Mouse (Mus musculus) right cerebral cortex, adult 18-20 months (tissue): Measurements from ENCODE around the gene Gdpgp1.

Experiments used
- DNase-seq: peaks from one replicate; pipeline ENCODE4 v3.0.0; 2022; ENCODE audit warnings: mixed read lengths

The Gdpgp1 gene

DNA sequence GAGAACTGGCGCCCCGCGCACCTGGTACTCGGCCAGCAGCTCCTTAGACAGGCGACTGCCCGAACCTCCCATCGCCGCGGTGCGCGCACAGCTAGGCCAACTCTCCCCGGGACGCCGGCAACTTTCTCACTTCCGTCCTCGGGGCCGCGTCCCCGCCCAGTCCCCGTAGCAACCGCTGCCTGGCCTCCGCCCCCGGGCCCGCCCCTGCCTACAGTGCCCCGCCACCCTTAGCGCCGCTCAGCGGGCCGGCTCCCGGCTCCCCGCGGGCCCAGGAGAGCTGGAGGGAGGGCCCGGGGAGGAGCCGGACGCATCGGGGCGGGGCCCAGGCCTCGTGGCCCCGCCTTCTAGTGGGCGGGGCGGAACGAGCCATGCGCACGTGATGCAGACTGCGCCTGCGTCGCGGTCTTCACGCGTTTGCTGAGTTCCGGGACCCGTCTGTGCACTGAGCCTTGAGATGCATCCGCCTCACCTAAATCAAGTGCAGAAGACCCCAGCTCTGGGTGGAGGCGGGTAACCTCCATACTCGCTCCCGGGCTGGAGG, at the start of gene Gdpgp1, which contains the start of gene Cib1:
TSS of gene Gdpgp1 (plus strand) at position 377 of the 541 bp plus-strand sequence.
TSS of gene Cib1 (minus strand) at position 325 of the 541 bp plus-strand sequence.
- DNase-seq, result peak; percentile 96

DNA sequence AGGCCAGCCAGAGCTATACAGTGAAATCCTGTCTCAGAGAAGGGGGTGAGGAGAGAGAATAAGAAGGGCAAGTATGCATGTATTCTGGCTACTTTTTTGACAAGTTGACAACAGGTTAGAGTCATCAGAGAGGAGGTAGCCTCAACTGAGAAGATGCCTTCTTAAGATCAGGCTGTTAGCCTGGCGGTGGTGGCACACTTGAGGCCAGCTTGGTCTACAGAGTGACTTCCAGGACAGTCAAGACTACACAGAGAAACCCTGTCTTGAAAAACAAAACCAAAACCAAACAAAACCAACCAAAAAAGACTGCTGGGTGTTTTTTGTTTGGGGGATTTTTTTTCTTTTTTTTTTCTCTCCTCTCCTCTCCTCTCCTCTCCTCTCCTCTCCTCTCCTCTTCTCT, 49.2 kb upstream of the Gdpgp1 start:
- DNase-seq, result no peak

DNA sequence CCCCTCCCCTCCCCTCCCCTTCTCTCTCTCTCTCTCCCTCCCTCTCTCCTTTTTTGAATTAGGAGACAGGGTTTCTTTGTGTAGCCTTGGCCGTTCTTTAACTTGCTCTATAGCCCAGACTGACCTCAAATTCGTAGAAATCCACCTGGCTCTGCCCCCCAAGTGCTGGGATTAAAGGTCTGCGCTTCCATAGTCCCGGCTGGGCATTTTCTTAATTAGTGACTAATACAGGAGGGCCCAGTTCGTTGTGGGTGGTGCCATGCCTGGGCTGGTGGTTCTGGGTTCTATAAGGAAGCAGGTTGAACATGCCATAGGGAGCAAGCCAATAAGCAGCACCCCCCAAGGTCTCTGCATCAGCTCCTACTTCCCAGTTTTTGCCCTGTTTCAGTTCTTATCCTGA, 48.7 kb upstream of the Gdpgp1 start:
- no peak for DNase-seq

DNA sequence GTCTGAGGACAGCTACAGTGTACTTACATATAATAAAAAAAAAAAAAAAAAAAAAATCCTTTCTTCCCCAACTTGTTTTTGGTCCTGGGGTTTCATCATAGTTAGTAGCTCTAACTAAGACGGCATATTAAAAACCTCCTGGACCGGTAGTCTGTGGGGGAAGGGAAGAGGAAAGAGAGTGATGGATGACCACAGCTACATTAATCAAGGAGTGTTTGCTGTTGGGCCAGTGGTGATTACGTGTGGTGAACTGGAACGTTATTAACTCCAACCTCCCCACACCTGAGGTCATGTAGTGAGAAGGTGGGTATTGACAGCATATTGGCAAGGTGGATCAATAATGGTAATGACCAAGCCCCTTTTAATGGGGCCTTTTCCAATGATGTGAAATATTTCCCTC, 48.1 kb upstream of the Gdpgp1 start:
- DNase-seq, result no peak

DNA sequence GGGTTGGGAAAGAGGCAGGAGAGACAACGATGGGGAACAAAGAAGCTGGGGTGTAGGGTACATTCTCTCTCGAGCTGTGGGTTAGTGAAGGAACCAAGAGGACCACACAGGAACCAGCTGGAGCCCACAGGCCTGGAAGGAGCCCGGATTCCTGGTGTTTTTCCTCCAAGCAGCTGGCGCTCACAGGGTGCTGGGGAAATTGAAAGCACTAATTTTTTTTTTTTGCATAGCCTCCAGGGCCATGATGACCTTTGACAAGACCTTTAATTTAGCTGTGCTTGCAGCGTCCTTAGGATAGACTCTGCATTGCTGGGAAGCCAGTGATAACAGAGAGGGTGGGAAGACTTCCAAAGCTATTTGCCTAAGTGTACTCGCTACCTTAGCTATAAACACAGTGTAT, 47.7 kb upstream of the Gdpgp1 start:
- DNase-seq, result no peak

DNA sequence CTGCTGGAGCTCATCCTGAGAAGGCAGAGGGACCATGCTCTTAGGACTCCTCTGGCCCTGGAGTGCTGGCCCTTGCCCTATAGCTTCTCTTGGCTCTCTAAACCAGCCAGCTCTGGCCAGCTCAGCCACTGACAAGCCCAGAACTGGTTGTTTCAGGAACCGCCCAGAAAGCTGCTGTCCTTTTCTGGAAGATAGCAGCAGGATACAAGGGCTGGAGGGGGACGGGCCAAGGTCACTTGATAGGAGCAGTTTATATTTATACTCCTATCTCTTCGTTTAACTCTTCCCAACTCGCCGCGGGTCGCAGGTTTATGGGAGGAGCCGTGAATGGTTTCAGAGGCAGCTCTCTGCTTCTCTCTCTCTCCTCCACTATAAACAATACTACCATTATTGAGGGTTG, 46.6 kb upstream of the Gdpgp1 start:
- DNase-seq, result no peak

DNA sequence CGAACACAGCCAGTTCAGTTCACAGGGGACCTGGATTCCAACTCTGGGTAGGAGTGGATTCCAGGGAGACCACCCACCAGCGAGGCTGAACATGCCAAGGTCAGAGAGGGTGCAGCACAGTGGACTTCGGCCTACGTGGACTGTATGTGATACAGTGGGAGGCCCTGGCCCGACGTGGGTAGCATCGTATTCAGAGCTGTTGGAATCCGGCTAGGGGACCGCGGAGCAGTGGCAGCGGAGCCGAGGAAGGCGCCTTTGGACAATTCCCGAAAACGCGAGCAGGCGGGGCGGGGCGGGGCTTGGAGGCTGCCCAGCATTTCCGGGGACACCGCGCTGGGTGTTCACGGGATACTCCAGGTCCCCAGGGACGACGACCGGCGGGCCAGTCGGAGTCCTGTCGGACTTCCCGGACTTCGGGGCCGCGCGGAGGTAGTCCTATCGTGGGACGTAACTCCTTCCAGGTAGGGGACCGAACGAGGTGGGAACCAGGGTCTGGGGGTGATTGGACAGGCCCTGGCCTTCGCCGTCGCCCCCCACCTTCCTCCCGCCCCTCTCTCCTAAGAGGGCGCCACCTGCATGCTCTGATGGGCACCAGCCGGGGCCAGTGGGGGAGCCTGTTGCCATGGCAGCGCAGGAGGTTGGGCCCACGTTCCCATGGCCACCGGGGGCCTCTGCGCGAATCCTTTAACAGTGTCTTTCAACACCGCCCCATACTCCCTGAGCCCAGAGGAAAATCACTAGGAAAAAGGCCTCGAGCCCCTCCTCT, 46.0 kb upstream of the Gdpgp1 start, which contains the start of gene Sema4b:
TSS of gene Sema4b (plus strand) at position 311 of the 766 bp plus-strand sequence.
- peak; percentile 95 for DNase-seq

DNA sequence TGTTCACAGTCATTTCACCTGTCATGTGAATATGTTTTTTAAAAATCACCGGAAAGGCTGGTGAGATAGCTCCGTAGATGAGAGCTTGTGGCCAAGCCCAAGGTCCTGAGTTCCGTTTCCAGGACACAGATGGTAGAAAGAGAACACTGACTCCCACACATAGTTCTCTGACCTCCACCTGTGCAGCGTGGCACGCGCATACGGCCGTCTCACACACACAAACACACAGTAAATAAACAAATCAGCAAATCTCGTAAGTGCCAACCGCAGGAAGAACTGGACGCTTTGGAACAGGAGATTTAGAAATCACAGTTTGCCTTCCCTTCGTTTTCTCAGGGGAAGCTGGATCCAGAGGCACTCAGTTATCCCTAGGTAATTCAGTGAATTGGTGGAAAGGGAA, 45.2 kb upstream of the Gdpgp1 start:
- no peak for DNase-seq

DNA sequence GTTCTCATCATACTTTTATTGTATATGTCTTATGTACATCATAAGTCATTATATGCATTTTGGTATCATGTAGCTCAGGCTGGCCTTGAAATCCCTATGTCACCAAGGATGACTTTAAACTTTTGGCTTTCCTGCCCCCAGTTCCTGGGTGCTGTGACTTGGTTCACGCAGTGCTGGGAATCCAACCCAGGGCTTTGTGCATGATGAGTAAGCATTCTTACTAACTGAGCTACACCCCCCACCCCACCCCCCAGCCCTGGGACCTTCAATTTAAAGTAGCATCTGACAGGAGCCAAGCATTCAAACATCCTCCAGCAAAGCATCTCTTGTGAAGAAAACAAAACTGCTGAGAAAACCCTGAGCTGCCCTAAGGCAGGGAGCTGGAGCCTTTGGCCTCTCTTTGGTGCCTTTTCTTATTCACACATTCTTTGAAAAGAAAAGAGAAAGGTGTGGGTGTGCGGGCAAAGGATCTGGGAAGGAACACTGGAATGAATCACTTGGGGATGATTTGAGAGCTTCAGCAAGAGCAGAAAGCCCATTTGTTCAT, 44.0 kb upstream of the Gdpgp1 start:
- no peak for DNase-seq

DNA sequence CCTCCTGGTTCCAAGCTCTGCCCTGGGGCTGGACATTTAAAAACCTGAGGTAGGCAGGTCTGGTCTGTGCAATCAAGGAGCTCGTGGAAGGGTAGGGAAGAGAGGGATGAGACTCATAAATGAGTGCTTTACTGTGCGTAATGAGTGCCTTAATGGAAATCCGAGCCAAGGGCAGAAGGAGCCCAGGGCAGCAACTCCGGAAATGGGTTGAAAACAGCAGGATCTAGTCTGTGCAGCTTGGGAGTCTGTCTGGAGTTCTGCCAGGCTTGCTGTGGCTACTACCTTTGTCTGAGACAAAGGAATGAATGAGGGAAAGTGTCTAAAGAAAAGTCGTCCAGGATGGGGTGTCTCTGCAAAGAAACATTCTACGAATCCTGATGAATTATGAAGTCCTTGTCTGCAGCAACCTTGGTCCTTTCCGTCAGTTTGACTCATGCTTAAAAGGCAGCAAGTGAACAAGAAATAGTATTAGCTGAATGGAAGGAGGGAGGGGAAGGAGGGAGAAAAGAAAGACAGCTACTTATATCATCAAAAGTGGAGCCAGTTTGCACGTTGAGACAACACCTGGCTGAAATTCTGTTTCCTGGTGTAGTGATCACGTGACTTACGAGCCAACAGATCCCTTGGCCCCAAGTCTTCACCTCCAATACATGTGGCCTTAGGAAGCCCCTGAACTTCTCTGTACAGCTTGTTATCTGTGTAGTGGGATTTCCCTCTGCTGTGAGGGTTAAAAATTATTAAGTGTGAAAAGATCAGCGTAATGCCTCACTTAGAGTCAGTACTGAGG, 43.3 kb upstream of the Gdpgp1 start:
- DNase-seq, result no peak

DNA sequence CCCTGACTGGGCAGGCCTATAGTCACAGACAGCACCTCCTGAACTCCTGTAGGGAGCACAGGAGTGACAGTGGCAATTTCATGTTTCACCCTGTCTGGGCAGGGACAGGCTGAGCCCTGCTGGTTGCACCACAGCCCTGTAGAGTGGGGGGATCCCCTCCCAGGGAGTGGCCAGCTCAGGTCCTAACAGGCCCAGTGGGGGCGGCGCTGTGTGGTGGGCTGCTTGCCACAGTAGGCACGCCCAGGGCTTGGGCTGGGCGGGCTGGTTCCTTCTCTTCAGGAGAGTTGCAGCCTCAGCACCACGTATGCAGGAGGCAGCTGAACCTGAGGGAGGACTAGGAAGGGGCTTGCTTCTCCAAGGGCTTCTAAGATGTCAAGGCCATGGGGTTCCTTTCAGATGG, 41.2 kb upstream of the Gdpgp1 start:
- DNase-seq, result no peak

DNA sequence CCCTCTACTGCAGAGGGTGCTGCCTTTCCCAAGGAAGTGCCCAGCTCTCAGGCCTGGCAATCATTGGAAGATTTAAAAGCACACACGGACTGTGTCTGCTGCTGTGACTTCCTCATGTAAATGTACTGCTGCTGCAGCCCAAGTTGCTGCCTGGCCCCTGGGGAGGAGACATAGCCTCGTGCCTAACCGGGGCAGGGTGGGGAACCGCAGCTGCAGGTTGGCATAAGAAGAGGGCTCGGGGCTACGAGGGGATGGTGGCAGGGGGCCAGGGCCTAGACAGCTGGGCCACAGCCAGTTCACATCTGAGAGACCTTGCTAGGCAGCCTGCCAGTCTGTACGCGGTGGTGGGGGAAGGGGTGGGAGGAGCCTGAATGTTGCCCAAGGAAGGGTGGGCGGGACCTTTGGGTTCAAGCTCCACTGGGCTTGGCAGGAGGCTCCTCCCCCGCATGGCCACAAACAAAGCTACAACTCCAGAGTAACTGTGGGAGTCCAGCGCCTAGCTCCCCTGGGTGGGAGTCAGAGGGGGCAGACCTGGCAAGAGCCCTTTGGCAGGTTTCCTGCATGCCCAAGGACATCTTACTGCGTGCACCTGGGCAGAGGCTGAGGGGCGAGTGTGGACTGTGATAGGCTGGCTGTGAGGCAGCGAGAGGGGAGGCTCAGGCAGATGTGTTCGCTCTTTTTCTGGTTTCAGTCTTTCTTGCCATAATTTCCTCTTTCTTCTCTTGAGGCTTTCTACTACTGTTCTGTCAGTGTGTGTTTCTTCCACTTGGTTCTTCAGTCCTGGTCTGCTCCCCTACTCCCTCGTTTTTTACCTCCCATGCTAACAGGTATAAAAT, 40.2 kb upstream of the Gdpgp1 start:
- peak; percentile 57 for DNase-seq

DNA sequence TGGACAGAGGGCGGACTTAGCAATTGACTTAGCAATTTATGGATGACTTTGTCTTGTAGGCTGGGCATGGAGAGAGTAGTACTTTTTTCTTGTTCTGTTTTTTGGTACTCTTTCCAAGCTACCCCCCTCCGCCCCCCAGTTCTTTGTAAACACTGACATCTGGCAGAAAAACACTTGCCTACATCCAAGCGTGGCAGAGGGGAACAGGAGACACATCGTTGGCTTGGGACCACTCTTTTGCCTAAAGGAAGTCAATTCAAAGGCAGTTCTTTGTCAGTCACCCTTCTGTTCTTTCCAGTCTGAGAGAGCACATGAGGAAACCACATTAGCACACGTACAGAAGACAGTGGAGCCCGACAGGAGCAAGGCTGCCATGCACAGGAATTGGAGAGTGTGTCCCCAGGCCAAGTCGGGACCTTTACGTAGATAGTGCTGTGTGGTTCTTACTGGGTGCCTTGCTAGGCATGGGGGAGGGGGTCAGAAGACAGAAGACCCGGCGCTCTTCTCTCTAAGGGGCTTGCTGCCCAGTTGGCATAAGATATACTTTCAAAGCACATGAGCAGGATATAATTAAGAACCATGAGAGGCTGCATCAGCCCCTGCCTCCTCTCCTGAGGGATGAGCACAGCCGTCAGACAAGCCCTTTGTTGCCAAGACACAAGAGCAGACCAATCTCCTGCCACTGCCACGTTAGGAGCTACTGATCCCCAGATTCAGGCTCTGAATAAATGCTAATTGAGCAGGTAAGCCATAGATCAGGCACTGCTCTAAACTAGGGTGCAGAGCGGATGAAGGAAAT, 38.5 kb upstream of the Gdpgp1 start:
- no peak for DNase-seq

DNA sequence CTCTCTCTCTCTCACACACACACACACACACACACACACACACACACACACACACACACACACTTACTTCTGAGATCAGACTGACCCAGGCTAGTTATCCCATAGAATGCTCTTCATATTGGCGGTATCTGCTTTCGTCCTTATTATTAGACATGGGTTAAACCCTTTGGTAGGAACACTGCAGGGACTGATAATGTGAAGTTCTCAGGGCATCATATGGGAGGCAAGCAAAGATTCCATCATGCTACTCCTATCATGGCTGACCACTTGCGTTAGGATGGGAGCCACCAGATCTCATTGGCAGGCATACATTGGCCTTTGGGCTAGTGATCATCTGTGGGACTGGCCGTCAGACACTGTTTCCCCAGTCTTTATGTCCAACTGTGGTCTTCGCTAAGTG, 37.5 kb upstream of the Gdpgp1 start:
- DNase-seq, result no peak

DNA sequence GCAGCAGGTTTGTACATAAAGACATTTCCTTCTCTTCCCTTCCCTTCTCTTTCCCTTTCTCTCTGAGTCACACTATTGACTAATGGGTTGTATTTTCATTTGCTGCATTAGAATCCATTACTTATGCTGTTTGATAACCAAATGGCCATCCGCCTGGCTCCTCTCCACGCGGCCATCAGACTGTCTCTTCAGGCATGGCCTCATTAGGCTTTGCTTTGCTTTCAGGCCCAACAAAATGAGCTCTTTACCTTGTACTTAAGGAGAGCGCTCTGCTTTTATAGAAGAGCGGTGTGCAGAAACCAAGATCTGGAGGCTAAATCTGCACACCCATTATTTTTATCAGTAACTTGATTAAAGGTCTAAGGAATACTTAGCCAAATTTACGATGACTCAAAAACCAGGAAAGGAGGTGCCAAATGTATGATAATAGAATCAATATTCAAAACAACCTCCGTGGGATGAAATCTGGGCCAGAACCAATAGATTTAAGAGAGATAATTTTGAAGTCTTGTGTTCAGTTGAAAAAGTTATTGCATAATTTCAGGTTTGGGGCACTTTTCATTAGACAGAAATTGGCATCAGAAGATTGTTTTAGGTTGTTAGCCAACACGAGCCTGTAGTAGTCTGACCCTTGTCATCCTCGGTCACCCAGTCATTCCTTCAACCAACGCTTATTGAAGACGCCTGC, 36.9 kb upstream of the Gdpgp1 start:
- DNase-seq, result no peak

DNA sequence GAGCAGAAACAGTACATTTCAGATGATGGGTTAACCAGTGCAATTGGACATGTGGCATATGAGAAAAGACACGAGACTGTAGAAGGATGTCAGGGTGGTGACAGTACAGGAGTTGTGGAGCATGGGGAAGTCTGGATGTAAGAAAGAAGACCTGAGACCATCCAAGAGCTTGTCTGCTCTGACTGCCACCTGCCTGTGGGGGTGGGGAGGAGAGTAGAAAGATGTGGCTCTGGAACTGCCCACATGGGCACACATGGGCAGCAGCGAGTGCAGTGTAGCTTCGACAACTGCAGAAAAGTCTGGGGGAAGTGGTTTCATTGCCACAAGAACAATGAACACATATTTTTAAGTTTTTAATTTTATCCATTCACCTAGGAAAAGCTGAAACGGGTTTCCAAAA, 35.3 kb upstream of the Gdpgp1 start:
- no peak for DNase-seq

DNA sequence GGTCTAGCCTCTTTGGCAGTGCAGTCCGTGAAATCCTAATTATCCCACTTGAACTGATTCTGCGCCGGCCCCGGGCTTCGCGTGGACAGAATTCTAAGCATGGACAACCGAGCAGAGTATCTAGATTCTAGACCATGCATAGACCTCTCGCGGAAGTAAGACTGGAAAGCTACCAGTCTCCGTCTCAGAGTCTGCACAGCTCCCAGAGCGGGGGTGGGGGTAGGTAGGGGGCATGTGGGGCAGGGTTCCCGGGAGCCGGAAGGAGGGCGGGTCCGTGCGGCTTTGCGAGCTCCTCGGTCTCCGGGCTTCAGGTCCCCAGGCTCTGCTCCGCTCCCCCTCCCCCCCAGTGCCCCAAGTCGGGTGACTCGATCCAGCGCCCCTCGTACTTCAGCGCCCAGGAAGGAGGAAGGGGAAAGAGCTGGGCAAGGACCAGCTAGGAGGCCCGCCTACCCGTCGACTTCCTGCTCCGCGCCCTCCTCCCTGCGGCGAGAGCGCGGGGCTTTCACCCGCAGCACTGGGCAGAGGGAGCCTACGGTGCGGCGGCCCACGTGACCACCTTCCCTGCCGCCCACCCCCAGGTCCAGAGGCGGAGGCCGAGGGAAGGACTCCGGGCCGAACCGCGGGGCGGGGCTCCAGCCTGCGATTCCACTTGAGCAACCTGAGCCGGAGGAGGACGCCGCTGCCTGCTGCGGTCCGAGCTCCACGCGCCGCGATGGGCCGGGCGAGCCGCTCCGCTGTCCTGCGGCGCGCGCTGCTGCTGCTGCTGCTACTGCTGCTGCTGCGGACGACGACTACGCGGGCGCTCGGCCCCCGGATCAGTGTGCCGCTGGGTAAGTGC, 34.5 kb upstream of the Gdpgp1 start:
- DNase-seq, result peak; percentile 83

DNA sequence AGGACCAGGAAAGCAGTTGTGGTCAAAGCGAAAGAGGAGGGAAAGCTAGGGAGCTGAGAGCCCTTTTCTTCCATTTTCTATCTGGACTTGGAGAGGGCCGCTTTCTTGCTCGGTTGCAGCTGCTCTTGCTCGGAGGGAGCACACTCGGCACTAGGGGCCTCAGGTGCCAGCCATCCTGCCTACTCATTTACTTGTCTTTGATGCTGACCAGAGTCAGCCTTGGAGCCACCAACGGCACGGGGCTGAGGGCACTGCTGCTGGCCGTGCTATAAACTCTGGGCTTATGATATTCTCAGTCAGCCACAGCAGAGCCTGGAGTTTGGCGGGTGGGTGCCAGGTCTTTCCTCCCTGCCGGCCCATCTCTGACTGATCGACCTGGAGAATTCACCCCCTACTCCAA, 33.8 kb upstream of the Gdpgp1 start:
- DNase-seq, result no peak

DNA sequence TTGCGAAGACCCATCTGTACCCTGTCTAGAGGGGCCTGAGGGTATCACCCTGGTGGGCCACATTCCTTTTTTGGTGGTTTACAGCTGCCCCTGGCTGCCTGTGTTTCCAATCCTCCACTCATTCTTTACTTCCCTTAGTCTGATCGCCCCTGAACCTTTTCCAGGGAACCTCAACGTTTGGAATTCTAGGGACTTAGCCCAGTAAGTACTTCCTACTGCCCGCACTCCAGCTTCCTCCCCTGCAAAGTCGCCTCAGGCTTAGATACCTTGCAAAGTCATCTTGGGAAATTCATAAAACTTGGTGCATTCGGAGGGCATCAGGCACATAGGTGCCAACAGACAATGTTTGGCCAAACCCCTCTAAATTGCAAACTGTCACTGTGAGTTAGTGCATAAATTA, 33.4 kb upstream of the Gdpgp1 start:
- no peak for DNase-seq
